Mouse (Mus musculus) embryonic fibroblast, embryonic 13.5 days (primary cell): ENCODE results near the gene Gm45713.

Source experiments
- CTCF ChIP-seq: IDR thresholded peaks from 2 replicates; pipeline ENCODE4 v1.5.1; 2011; ENCODE audit warnings: mild to moderate bottlenecking, control low read depth, low read length, moderate library complexity, borderline replicate concordance; ENCODE audit not compliant: insufficient read depth
- POLR2A ChIP-seq: IDR thresholded peaks from 2 replicates; pipeline ENCODE4 v1.6.1; 2011; ENCODE audit warnings: low read depth, mild to moderate bottlenecking, control low read depth, low read length, moderate library complexity

DNA sequence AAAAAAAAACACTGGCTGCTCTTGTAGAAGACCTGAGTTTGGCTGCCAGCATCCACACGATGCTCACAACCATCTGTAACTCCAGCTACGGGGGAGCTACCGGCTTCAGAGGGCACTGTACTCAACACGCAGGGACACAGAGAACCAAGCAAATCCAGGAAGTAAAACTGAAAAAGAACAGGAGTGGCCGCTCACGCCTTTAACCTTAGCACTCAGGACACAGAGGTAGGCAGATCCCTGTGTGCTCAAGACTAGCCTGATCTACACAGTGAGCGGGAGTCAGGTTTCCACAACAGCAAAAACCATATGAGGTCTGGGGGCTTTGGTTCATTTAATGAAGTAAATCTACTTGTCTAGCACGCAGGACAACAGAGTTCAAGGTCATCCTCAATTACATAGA lies 30.5 kb downstream of the Gm45713 start:
- TF ChIP-seq CTCF (no peak), POLR2A (no peak)
